Mouse (Mus musculus): ENCODE measurements at regions not wholly inside any gene's neighbourhood (a gene's known extent, or its start where the extent isn't known, plus 50 kb on each side); places are given as distances from the start of the nearest gene placed in this dataset.
"Not testable (repeated sequence)": the region's sequence is repeated elsewhere in the genome, so short reads cannot be mapped to it uniquely, and the experiment has no call there.

DNA sequence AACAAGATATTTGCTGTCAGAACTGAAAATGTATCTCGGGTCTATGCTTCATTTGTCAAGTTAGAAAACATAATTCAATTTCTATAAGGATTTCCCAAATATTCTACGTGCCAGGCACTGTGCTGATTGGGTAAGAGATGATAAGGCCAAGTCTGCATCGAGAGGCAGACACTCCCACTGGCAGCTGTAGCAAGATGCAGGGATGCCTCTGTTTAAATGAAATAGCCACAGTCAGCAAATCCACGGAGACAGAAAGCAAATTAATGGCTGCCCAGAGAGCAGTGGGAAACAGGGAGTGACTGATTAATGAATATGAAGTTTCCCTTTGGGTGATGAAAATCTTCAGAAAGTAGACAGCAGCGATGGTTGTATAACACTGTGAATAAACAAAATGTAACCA, 71.6 kb upstream of the Gm12728 start:
- peaks cover 6% of the 10 kb centered on the region; the same call in 1 of the 2 replicates for H3K9me3 ChIP-seq
- no peak for DNase-seq (ENCODE audit: low spot score)
- H3K27ac ChIP-seq (replicated peaks) = no peak overlapping the region
- no peaks in the 10 kb centered on the region for H3K27me3 ChIP-seq (replicated peaks; ENCODE audit: low read depth, poor library complexity, severe bottlenecking)
- peaks cover 4% of the 10 kb centered on the region; the same call in 1 of the 2 replicates for H3K36me3 ChIP-seq (replicated peaks)
- WGBS = 77% methylated on average over 5 of the region's 5 CpGs
- no peak overlapping the region for H3K4me3 ChIP-seq
- no peaks in the 10 kb centered on the region for H3K4me1 ChIP-seq

DNA sequence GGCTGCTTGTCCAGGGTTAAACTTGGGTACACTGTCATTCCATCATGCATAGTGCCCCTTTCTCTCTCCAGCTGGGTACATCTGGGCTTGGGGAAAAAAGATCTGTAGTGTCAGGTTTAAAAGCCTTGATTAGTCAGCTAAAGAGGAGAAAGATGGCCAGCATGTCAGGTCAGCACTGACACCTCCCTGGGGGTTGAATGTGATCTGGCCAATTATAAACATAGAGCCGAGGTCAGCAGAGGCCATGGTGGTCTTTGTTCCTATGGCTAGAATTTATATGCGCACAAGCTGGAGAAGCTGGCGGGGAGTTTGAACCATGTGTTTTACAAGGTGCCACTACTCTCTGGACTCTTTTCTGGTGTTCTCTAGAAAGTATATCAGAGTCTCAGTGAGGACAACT, 61.0 kb upstream of the Gm12728 start:
- no peaks in the 10 kb centered on the region for H3K27me3 ChIP-seq (replicated peaks; ENCODE audit: low read depth, poor library complexity, severe bottlenecking)
- no peak overlapping the region for H3K4me3 ChIP-seq
- H3K36me3 ChIP-seq (replicated peaks) = no peaks in the 10 kb centered on the region
- no peaks in the 10 kb centered on the region for H3K9me3 ChIP-seq
- H3K27ac ChIP-seq (replicated peaks) = no peak overlapping the region
- peak; percentile 45 for DNase-seq (ENCODE audit: low spot score)
- WGBS = 33% methylated on average over 3 of the region's 3 CpGs
- peaks cover 15% of the 10 kb centered on the region for H3K4me1 ChIP-seq

DNA sequence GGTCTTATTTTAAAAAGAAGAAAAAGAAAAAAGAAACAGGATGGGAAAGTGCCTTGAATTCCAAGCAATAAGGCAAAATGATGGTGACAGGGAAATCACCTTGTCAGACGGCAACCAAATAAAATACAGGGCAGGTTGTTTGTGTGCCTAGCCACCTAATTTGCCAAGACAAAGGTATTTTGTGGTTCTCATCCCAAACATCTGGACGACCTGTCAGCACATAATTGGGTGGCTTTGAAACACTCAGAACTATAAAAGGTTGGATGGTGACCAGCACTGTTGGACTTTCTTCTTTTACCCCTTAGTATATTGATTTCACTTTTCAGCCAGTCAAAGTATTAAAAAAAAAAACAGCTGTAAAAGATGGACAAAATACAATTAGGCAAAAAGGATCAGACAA, 58.8 kb upstream of the Gm12728 start:
- no peaks in the 10 kb centered on the region for H3K27me3 ChIP-seq (replicated peaks; ENCODE audit: low read depth, poor library complexity, severe bottlenecking)
- H3K27ac ChIP-seq (replicated peaks) = no peak overlapping the region
- H3K4me3 ChIP-seq = no peak overlapping the region
- H3K9me3 ChIP-seq = no peaks in the 10 kb centered on the region
- DNase-seq (ENCODE audit: low spot score) = no peak
- no peaks in the 10 kb centered on the region for H3K36me3 ChIP-seq (replicated peaks)
- peaks cover 15% of the 10 kb centered on the region for H3K4me1 ChIP-seq
- WGBS = 64% methylated on average over 2 of the region's 2 CpGs

DNA sequence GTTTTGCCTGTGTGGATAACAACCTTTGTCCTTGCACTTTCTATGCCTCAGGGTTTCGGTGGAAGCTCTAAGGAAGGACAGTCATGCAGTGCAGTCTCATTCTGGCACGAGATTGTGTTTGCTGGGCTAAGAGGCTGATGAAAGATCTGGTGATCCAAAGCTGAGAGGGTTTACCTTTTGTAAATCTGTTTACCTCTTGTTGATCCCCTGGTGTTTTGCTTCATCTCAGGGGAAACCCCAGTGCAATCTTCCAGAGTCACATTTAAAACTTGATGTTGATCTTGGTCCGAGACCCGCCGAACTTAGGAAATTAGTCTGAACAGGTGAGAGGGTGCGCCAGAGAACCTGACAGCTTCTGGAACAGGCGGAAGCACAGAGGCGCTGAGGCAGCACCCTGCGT, 54.6 kb upstream of the Gm12728 start:
- H3K9me3 ChIP-seq; H3K27me3 ChIP-seq (replicated peaks; ENCODE audit: low read depth, poor library complexity, severe bottlenecking); H3K27ac ChIP-seq (replicated peaks); H3K4me1 ChIP-seq; H3K36me3 ChIP-seq (replicated peaks); H3K4me3 ChIP-seq; DNase-seq (ENCODE audit: low spot score): not testable (repeated sequence)
- 87% methylated on average over 7 of the region's 9 CpGs for WGBS

Measured in embryonic facial prominence, embryonic 10.5 days (tissue).